Mouse (Mus musculus) ES-E14 (cell line): ENCODE data around the gene Rp9. TPM values are rescaled to one million over a fixed set of nuclear protein-coding genes. Genes with fewer than 3 reads are reported as not detected.

Experiments
- DNase-seq: peaks from one replicate; pipeline ENCODE4 v3.0.0-alpha.2; 2013; ENCODE audit warnings: low read depth, low spot score
- H3K27ac ChIP-seq: 2 replicates; pipeline ENCODE4 v1.5.1; 2012; ENCODE audit warnings: low read depth, mild to moderate bottlenecking, low read length, moderate library complexity, mixed read lengths; ENCODE audit not compliant: poor library complexity, insufficient read depth, severe bottlenecking
- H3K36me3 ChIP-seq: 2 replicates; pipeline ENCODE4 v1.6.1; 2012; ENCODE audit warnings: mild to moderate bottlenecking, low read length, moderate library complexity, mixed read lengths; ENCODE audit not compliant: control insufficient read depth, poor library complexity, insufficient read depth, severe bottlenecking
- H3K4me1 ChIP-seq, 2 experiments: fragments of 150-350 bp in 1 of 2; sonication (generic) in 1 of 2; 2 replicates each; pipeline ENCODE4 v1.6.1; 2012; ENCODE audit warnings: low read length in 2 of 2, mild to moderate bottlenecking in 1 of 2, mixed read lengths in 1 of 2; ENCODE audit not compliant: control insufficient read depth in 2 of 2, insufficient read depth in 2 of 2, poor library complexity in 1 of 2
- H3K4me3 ChIP-seq, 2 experiments: fragments of 150-350 bp in 1 of 2; sonication (generic) in 1 of 2; 2 replicates each; pipeline ENCODE4 v1.5.1; 2012; ENCODE audit warnings: low read length in 2 of 2, low read depth in 1 of 2, mild to moderate bottlenecking in 1 of 2, mixed read lengths in 1 of 2; ENCODE audit not compliant: insufficient read depth in 1 of 2, poor library complexity in 1 of 2, severe bottlenecking in 1 of 2
- H3K9ac ChIP-seq: 2 replicates; pipeline ENCODE4 v1.6.1; 2012; ENCODE audit warnings: low read depth, mild to moderate bottlenecking, low read length, mixed read lengths; ENCODE audit not compliant: poor library complexity, insufficient read depth, severe bottlenecking
- H3K9me3 ChIP-seq: fragments of 150-350 bp; sonication (generic); 2 replicates; pipeline ENCODE4 v1.6.1; 2012; ENCODE audit warnings: low read depth, mild to moderate bottlenecking, low read length; ENCODE audit not compliant: control insufficient read depth, insufficient read depth
- CHD2 ChIP-seq: IDR thresholded peaks from 2 replicates; pipeline ENCODE4 v1.6.1; 2014; ENCODE audit warnings: mild to moderate bottlenecking, low read depth, low read length, inconsistent platforms
- HCFC1 ChIP-seq: IDR thresholded peaks from 2 replicates; pipeline ENCODE4 v1.6.1; 2012; ENCODE audit warnings: low read length, inconsistent platforms, borderline replicate concordance; ENCODE audit not compliant: insufficient read depth
- MAFK ChIP-seq: IDR thresholded peaks from 2 replicates; pipeline ENCODE4 v1.6.1; 2014; ENCODE audit warnings: mild to moderate bottlenecking, low read depth, low read length, inconsistent platforms; ENCODE audit not compliant: insufficient read depth
- ZC3H11A ChIP-seq: IDR thresholded peaks from 2 replicates; pipeline ENCODE4 v1.6.1; 2012; ENCODE audit warnings: low read depth, mild to moderate bottlenecking, inconsistent platforms, low read length, borderline replicate concordance
- ZNF384 ChIP-seq: IDR thresholded peaks from 2 replicates; pipeline ENCODE4 v1.6.1; 2012; ENCODE audit warnings: low read depth, low read length, inconsistent platforms
- in situ Hi-C, 2 experiments: fragments of 600-800 bp; cut with MboI; formaldehyde crosslinking; loops; one replicate each; pipeline ENCODE4 v1.15.1; 2025; ENCODE audit warnings: low sequenced_read_pairs in 2 of 2, inconsistent platforms in 1 of 2; ENCODE audit not compliant: unreplicated experiment in 2 of 2
- total RNA-seq: library from RNA; depleted of rRNA; stranded (reverse); fragments of 300-350 nt; gene quantifications from 2 replicates; pipeline ENCODE4 v1.2.3, GENCODE M21; 2012

Rp9 gene
- total RNA-seq, 1 experiment, result 32.8 TPM

DNA sequence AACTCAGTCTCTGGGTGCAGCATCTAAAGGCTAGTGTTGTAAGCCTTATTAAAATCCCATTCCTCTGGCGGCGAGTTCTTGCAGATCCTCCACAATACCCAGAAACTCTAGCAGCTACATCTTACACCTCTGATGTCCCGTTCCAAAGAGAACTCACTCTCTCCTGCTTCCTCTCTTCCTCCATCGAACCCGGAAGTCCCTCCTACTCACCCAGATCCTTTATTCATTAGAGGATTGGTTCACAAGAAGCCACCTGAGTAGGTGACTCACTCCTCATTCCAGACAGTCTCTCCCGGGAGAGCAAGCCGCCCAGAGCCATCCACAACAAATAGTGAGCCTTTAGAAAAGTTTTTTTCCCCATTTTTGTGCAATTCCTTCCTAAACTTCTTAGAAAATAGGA lies 16.7 kb upstream of the Rp9 start:
- H3K36me3 ChIP-seq, result no peaks in the 10 kb centered on the region
- TF ChIP-seq CHD2, result no peak
- TF ChIP-seq ZNF384, result no peak
- peak overlapping the region; percentile 78 for H3K9ac ChIP-seq

DNA sequence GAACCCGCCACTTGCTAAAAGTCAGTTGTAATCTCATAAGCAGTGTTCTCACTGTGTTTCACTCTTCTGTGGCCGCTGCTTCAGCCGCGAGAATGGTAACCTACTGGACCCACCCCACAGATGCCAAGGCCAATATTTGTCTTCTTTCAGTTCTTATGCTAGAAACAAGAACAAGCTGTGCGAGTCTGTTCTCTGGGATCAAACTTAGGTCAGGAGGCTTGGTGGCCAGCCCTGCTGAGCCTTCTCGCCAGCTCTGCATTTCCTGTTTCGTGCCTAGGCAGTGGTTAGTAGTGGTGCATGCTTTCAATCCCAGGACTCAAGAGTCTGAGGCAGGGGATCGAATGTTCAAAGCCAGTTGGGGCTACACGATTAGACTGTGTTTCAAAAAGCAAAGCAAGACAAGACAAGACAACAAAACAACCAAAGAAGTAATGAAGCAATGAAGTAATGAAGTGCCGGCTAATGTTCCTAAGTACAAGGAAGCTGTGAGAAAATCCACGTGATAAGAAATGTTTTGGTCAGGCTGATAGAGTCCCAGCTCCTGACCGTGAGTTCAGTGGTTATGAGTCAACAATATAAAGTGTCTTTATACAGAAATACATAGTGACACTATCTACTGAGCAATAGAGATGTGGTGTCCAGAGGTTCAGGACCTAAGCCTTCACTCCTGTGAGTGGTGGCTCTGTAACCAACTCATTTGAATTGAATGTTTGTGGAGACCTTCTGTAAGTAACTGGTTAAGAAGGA lies 15.2 kb upstream of the Rp9 start:
- in situ Hi-C loops, result no loop called here
- no peak for DNase-seq
- Histone ChIP-seq H3K9ac (no peak overlapping the region), H3K9me3 (no peaks in the 10 kb centered on the region), H3K4me1 (peaks cover 0 to 5% of the 10 kb centered on the region in 2 experiments; a peak in 1 of 4 replicates), H3K36me3 (no peaks in the 10 kb centered on the region), H3K4me3 (no peak overlapping the region), H3K27ac (no peak overlapping the region)
- TF ChIP-seq HCFC1 (no peak), MAFK (no peak), ZC3H11A (no peak), CHD2 (no peak), ZNF384 (no peak)

More for the DNA sequence above, 16.7 kb upstream of the Rp9 start:
- Histone ChIP-seq H3K27ac (no peak overlapping the region), H3K9me3 (no peaks in the 10 kb centered on the region), H3K4me3 (peak overlapping the region; percentile 60 to 75), H3K4me1 (peaks cover 0 to 5% of the 10 kb centered on the region in 2 experiments; a peak in 1 of 4 replicates)
- in situ Hi-C loops, result no loop called here
- DNase-seq, result no peak

DNA sequence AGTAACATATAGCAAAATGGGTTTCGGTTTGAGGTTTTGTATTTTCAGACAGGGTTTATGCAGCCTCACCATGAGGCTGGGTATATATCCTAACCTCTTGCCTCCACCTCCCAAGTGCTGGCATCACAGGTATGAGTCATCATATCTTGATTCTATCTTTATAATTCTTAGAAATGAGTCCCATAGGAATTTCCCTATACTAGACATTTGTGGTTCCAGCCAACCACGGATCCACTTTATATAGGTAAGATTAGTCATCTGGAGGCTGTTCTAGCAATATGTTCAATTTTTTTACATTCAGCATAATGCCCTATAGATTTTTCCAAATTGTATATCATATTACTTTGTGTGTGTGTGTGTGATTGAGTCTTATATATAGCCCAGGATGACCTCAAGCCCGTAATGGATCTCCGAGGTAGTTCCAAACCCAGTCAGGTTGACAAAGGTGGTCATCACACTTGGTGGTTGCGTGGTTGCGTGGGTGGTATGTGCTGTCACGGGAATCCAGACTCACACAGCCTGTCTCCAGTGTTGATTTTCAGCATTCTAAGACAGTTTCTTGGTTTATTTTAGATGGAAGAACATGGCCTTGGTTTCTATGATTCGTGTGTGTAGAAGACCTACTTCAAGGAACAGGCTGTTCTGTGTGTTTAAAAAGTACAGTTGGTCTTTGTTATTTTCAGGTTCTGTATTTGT lies 14.5 kb upstream of the Rp9 start:
- H3K36me3 ChIP-seq, result no peaks in the 10 kb centered on the region
- in situ Hi-C loops, result no loop called here
- no peak overlapping the region for H3K9ac ChIP-seq
- peaks cover 0 to 5% of the 10 kb centered on the region in 2 experiments; a peak in 1 of 4 replicates for H3K4me1 ChIP-seq
- TF ChIP-seq MAFK, result no peak
- no peak for TF ChIP-seq ZC3H11A
- no peak for TF ChIP-seq HCFC1
- no peak for TF ChIP-seq ZNF384
- TF ChIP-seq CHD2, result no peak
- no peaks in the 10 kb centered on the region for H3K9me3 ChIP-seq
- H3K4me3 ChIP-seq, result no peak overlapping the region
- no peak for DNase-seq
- H3K27ac ChIP-seq, result no peak overlapping the region

DNA sequence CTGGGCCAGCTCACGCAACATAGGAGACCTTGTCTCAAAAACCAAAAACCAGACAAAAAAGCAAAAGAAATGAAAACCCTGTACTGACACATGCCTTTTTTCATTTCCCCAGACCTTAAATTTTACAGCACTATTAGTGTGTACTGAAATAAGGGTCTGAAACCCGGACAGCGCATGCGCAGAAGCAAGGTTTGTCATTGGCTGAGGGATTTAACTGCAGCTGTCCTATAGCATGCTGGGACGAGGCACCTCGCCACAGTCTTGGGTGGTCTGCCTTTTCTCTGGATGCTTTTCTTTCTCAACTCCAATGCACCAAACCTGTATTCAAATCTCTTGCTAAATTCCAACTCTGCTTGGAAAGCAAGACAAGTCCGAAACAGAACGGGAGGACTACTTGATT lies 9.4 kb upstream of the Rp9 start:
- in situ Hi-C loops, result no loop called here
- Histone ChIP-seq H3K27ac (no peak overlapping the region), H3K36me3 (no peaks in the 10 kb centered on the region), H3K4me1 (peaks cover 0 to 5% of the 10 kb centered on the region in 2 experiments; a peak in 1 of 4 replicates), H3K4me3 (peak overlapping the region in 1 of 2 experiments; percentile 70; a peak in 3 of 4 replicates), H3K9me3 (no peaks in the 10 kb centered on the region), H3K9ac (peak overlapping the region; percentile 28; the same call in 1 of the 2 replicates)
- no peak for TF ChIP-seq ZC3H11A
- no peak for TF ChIP-seq HCFC1
- TF ChIP-seq CHD2, result no peak
- no peak for TF ChIP-seq ZNF384
- TF ChIP-seq MAFK, result no peak
- no peak for DNase-seq
